Mouse (Mus musculus) cerebral cortex, adult 2 months (tissue): ENCODE measurements around the gene Pdia3.

Experiments
- WGBS: fragments of 180-500 bp; shearing (Covaris S2); methylation state at CpG from one replicate; pipeline ENCODE4 v1.1.7; 2018; 5-methylcytosine and 5-hydroxymethylcytosine counted together

The Pdia3 gene

GRCm38 (mm10) chr2:121443068-121443349, 29.4 kb downstream of the Pdia3 start:
- 17% methylated on average over 8 of the region's 8 CpGs for WGBS

- WGBS: 93% methylated on average over 1 of the region's 1 CpGs
These were observed 30.6 kb downstream of the Pdia3 start, which contains the start of gene Ell3 for GRCm38 (mm10) chr2:121444178-121444577. Ell3 (minus strand) TSS chr2:121444278.

GRCm38 (mm10) chr2:121445117-121445516, 31.5 kb downstream of the Pdia3 start:
- 86% methylated on average over 3 of the region's 3 CpGs for WGBS

GRCm38 (mm10) chr2:121446506-121446905, 32.9 kb downstream of the Pdia3 start:
- 87% methylated on average over 4 of the region's 4 CpGs for WGBS

- WGBS: 88% methylated on average over 3 of the region's 3 CpGs
These were observed 33.4 kb downstream of the Pdia3 start for GRCm38 (mm10) chr2:121447006-121447405.

GRCm38 (mm10) chr2:121448136-121448535, 34.6 kb downstream of the Pdia3 start:
- WGBS: 11% methylated on average over 9 of the region's 9 CpGs

GRCm38 (mm10) chr2:121448739-121449535, 35.4 kb downstream of the Pdia3 start, which contains the start of gene Serf2:
Serf2 (plus strand) TSS chr2:121449195.
- WGBS: under 1% methylated on average over 74 of the region's 74 CpGs

GRCm38 (mm10) chr2:121449545-121450011, 36.0 kb downstream of the Pdia3 start:
- 0% methylated on average over 45 of the region's 54 CpGs for WGBS

GRCm38 (mm10) chr2:121450093-121450492, 36.5 kb downstream of the Pdia3 start:
- WGBS: 4% methylated on average over 7 of the region's 7 CpGs

- 68% methylated on average over 4 of the region's 4 CpGs for WGBS
These were observed 38.8 kb downstream of the Pdia3 start for GRCm38 (mm10) chr2:121452361-121452760.

- WGBS: 48% methylated on average over 4 of the region's 4 CpGs
These were observed 39.4 kb downstream of the Pdia3 start, which contains the start of gene Hypk for GRCm38 (mm10) chr2:121452990-121453389. Hypk (plus strand) TSS chr2:121453290.

- 85% methylated on average over 6 of the region's 6 CpGs for WGBS
These were observed 40.3 kb downstream of the Pdia3 start for GRCm38 (mm10) chr2:121453917-121454316.

GRCm38 (mm10) chr2:121455534-121455933, 42.0 kb downstream of the Pdia3 start:
- 80% methylated on average over 5 of the region's 5 CpGs for WGBS

- whole genome bisulfite sequencing: 3% methylated on average over 41 of the region's 41 CpGs
These were observed 43.4 kb downstream of the Pdia3 start, which contains the start of gene Serinc4 for GRCm38 (mm10) chr2:121456692-121457642. Serinc4 (minus strand) TSS chr2:121456781.

GRCm38 (mm10) chr2:121460071-121460470, 46.5 kb downstream of the Pdia3 start:
- 61% methylated on average over 2 of the region's 2 CpGs for WGBS

GRCm38 (mm10) chr2:121468982-121469381, 55.4 kb downstream of the Pdia3 start:
- WGBS: 79% methylated on average over 2 of the region's 6 CpGs

GRCm38 (mm10) chr2:121472783-121473182, 59.2 kb downstream of the Pdia3 start:
- 100% methylated on average over 3 of the region's 3 CpGs for WGBS

GRCm38 (mm10) chr2:121473301-121474179, 60.0 kb downstream of the Pdia3 start, which contains the start of gene Mfap1b:
Mfap1b (minus strand) TSS chr2:121474067.
- 5% methylated on average over 41 of the region's 41 CpGs for WGBS

- WGBS: 33% methylated on average over 8 of the region's 8 CpGs
These were observed 60.6 kb downstream of the Pdia3 start for GRCm38 (mm10) chr2:121474180-121474535.

- WGBS: 98% methylated on average over 2 of the region's 2 CpGs
These were observed 61.7 kb downstream of the Pdia3 start for GRCm38 (mm10) chr2:121475306-121475705.
